Mouse (Mus musculus) cerebellum, postnatal 36 days (tissue): ENCODE results near the gene Pard3.
A peak's percentile ranks its signal among the peaks of the same experiment; 100 is the strongest.

ENCODE experiments used
- DNase-seq, 2 experiments: peaks; one replicate each; pipeline ENCODE4 v3.0.0; 2021 to 2022; ENCODE audit warnings: mixed read lengths in 2 of 2

Gene Pard3

DNA sequence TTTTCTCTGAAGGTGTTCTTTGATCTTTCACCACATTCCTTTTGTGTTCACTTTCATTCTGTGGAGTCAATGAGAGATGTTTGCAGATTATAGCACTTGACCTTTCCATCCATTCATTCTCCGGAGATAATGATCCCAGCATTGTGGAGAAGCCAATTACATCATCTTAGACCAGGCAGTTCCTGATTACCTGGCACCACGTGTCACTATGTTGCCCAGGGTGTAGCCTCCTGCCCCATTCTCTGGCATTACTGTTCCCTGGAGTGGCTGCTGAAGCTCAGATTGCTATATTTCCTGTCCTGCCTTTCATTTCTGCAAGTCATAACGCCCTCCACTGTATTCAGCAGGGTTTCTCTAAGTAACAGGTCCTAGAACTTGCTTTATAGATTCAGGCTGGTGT is 304.7 kb downstream of the Pard3 start:
- DNase-seq: no peak

DNA sequence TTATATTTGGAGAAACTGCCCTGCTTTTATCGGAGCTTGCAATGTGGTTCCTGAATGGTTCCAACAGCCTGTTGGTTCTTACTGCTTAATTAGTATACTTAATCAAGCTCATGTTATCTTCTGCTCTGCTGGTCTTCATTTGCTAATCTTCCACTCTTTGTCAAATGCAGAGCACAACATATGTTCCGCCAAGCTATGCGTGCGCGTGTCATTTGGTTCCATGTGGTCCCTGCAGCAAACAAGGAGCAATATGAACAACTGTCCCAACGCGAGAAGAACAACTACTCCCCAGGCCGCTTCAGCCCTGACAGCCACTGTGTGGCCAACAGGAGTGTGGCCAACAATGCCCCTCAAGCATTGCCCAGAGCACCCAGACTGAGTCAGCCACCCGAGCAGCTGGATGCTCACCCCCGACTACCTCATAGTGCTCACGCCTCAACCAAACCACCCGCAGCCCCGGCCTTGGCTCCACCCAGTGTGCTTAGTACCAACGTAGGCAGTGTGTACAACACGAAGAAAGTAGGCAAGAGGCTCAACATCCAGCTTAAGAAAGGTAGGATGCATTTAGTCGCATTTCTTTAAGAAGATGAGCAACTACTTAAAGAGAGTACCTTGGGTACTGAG is 307.7 kb downstream of the Pard3 start:
- no peak for DNase-seq

DNA sequence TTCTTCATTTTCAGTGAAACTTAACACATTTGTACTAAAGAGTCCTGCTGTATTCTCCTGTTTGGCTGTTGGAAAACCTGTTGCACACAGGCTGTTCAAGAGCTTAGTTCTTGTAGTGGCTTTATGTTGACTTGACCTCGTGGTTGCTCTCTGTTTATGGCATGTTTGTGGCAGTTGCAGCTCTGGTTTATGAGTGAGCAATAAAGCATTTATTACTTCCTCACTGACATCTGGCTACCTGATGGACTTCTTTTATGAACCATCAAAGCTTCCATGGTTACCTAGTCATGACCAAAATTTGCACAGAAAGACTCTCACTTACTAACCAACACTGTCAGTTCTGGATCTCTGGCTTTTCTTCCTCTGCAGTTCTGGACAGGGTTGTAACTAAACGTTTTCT is 314.1 kb downstream of the Pard3 start:
- no peak for DNase-seq

DNA sequence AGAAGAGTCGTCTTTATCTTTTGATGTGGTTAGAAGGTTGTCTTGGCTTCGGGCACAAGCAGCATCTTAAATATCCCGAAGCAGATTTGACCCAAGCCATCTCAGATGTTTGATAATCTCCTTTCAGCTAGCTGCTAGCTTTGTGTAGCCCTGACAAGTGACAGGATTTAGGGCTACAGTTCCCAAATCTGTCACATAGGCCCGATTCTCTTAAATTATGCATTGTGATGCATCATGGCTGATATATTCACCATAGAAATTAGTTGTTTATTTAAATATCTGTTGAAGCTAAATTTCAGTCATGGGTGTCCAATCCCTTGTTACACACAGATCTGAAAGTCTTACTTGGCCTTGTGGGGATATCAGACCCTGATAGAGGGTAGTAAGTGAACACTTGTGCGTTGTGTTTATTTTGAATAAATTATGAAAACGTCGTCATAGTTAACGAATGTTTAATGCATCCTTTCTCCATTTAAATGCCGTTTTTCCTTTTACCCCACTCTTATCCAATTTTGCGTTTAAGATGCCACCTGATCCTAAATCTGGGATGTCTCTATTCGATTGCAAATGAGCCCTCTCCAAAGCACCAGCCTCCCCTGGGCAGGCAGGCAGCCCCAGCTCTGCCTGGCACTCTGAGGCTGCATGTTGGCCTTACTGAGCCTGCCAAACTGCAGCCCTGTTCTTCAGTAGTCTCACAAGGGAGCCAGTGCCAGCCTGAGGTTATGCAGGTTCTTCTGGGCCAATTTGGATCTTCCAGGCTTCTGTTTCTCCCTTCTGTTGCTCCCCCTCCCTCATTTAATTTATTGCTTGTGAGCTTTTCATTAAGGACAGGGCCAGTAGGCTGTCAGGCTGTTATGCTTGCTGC is 315.5 kb downstream of the Pard3 start:
- DNase-seq: peak in 1 of 2 experiments; percentile 5

DNA sequence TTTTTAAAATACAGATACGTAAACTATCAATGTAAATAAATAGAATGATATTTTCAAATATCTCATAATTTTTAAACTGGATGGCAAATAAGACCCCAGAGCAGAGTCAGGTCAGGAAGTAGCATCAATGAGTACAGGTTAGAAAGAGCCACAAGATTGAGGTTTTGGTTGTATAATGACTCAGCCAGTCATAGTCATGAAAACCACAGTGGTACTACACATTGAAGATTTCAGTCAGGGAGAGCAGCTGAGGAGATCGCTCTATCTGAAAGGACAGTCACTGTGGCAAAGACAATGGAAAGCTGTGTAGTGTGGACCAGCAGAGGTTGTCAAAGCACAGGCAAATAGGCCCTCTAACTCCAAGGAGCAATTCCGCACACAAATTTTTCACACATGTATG is 317.6 kb downstream of the Pard3 start:
- DNase-seq: no peak

DNA sequence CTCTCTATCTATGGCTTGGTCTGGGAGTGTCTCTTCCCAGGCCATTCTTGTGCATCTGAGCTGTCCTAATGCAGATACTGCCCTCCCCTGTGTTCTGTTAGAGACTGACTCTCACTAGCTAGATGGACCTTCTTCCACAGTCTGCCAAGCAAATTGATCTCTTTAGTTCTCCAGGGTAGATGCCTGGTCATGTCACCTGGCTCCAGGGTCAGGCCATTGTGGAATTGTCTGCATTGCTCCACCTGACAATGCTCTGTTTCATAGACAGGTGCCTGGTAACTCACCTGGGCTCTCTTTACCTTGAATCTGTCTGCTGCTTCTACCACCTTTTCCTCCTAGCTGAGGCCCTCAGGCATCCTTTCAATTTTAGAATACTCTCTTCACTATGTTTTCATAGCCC is 329.0 kb downstream of the Pard3 start:
- no peak for DNase-seq

DNA sequence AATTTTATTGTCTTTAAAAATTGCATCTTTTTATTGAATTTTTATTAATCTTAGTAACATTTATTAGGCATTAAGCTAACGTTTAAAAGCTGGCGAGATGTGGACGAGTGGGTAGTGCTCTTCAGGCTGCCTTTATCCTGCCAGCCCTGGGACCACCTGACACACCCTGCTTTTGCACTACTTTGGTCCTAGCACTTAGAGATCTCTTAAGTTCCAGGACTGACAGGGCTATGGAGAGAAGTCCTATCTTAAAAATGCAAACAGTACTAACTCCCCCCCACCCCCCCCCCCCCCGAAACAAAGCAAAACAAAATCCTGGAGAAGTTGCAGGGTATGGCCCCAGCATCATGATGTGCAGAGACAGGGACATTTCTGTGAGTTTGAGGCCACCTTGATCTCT is 331.8 kb downstream of the Pard3 start:
- DNase-seq: no peak

DNA sequence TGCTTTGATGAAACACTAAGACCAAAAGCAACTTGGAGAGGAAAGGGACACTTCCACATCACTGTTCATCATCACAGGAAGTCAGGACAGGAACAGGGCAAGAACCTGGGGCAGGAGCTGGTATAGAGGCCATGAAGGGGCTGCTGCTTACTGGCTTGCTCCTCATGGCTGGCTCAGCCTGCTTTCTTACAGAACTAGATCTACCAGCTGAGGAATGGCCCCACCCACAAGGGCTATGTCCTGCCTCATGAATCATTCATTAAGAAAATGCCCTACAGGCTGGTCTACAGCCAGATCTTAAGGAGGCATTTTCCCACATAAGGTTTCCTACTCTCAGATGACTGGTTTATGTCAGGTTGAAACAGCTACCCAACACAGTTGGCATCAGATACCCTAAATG is 342.1 kb downstream of the Pard3 start:
- no peak for DNase-seq

DNA sequence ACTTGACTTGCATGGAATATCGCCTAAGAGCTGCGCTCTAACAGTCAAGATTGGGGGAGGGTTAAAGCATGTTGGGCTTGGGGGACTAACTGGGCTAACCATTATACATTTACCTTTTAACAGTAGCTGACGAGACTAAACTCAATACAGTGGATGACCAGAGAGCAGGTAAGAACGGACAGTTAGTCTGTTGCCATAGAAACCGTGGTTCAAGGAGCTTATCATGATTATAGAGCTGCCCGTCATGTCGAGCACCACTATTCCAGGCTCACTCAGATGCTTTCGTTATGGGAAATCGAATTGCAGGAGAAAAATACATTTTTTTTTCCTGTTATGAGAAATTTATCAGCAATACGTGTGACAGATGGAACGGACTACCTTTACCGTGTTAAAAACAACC is 346.9 kb downstream of the Pard3 start:
- no peak for DNase-seq

DNA sequence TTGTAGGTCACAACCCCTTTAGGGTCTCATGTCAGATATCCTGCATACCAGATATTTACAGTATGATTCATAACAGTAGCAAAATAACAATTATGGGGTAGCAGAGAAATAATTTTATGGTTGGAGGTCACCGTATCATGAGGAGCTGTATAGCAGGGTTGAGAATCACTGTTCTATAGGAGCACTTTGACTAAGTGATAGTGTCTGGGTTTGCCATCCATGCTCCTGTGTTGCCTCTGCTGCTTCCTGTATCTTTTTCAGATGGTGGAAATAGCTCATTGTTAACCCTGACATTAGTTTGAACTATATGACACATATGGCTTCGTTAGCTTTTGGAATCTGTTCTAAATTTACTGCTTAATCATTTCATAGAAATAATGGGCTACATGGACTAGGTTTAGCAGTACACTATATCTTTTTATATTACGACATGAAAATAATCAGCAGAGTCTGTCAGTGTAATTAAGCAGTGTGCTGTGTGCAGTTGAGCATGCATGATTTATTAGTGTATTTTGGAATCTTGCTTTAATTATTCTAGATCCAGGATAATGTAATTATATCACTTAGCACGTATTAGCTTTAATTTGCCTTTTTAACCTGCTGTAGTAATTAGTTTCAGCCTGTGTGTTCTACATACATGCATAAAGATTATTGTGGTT is 347.6 kb downstream of the Pard3 start:
- DNase-seq: no peak

DNA sequence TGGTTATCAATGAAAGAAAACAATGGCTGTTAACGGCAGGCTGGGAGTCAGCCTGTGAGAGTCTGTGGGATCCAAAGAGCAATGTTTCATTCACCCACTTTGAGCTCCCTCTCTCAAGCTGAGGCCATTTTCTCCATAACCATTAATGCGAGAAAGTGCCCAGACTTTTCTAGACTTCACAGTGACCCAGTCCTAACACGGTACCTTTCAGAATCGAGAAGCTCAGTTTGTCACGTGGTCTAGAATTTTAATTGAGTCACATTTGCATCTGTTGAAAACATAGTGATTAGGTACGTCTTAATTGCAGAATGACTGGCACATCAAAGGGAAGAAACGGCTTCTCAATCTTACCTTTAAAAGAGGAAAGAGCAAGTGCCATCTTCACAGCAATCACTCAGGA is 359.3 kb downstream of the Pard3 start:
- DNase-seq: no peak

DNA sequence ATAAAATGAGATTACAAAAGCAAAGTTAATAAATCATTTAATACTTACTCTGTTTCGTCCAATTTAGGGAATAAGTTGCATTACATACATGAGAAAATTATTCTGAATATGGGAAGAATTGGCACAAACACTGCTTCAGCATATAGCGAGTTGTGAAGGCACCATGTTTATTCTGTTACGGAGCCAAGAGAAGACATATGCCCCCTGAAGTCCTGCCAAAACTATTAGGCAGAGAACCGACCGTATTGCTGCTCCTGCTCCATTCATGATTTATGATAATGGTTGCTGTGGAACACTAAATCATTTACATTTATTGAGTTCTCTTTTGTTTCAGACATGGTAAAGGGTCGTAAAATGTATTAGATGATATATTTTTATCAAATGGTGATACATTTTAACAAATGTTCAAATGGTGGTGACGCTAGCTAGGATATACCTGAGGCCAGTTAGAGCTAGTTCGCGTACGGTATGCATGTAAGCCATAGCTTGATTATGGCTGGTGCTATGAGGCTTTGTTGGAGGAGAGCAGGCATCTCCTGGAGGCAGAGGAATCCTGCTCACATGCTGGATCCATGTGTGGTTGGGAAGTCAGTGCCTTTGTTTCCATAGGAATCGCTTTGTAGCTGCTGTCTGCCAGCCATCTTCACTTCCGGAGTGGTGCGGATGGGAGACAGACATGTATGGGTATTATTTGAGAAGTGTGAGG is 360.7 kb downstream of the Pard3 start:
- DNase-seq: peak in 1 of 2 experiments; percentile 12

DNA sequence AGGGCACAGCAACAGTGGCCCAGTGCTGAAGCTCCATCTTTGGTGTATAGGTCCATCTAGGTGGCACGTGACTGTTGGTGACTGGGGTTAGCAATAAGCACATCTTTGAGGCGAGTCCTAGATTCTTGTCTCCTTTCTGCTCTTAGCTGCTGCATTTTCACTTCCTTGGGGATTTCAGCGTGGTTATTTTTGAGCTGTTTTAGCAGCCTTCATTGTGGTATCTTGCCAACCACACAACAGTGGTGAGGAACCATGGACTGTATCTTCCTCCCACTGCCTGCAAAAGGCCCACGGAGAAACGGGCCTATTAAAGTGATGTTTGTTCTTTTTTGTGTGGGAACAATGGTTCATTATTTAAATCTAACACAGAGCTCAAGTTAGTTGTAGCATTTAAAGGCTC is 363.2 kb downstream of the Pard3 start:
- no peak for DNase-seq

DNA sequence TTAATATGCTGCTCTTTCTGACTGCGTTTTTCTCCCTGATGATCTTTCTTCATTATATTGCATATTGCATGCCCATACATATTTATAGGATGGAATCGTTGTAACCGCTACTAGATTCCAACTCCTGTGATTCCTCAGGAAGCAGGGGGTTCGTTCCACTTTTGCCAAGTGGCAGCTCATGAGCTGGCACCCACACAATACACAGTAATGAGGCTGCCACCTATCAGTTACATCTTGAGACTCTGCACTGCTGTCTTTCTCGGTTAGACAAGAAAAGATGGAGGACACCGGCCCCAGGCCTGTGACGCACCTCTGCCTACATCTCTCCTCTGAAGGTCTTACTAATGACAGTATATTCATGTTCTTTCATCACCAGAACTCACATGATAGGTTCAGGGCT is 364.3 kb downstream of the Pard3 start:
- no peak for DNase-seq

DNA sequence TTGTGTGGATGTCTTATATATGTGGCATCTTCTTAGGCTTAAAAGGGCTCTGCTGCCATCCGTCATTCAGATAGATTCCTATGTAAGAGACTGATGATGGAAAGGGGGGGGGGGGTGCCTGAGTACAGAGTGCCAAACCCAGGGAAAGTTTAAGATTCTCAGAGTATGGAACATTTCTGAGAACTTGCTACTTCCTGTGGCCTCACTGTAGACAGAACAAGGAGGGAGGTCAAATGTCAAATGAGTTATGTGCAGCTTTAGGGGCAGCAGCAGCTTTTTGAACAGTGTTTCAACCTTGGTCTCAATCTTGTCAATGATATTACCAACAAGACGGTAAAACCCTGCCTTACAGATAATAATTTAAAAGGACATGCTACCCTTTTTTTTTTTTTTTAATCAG is 367.5 kb downstream of the Pard3 start:
- DNase-seq: no peak

DNA sequence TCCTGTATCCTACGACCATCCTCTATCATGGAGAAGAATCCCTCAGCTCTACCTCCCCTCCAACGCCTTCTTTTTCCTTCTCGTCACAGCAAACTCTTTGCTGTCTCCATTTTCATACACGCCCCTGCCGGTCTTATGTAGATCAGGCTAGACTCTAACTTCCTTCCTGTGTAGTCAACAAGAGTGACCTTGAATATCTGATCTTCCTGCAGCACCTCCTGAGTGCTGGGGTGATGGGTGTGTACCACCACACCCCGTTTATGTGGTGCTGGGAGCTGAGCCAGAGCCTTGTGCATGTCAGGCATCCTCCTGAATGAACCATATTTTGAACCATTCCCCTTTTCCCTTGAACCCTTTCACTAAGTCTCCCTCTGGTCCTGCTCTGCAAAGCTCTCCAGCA is 372.3 kb downstream of the Pard3 start:
- DNase-seq: no peak

DNA sequence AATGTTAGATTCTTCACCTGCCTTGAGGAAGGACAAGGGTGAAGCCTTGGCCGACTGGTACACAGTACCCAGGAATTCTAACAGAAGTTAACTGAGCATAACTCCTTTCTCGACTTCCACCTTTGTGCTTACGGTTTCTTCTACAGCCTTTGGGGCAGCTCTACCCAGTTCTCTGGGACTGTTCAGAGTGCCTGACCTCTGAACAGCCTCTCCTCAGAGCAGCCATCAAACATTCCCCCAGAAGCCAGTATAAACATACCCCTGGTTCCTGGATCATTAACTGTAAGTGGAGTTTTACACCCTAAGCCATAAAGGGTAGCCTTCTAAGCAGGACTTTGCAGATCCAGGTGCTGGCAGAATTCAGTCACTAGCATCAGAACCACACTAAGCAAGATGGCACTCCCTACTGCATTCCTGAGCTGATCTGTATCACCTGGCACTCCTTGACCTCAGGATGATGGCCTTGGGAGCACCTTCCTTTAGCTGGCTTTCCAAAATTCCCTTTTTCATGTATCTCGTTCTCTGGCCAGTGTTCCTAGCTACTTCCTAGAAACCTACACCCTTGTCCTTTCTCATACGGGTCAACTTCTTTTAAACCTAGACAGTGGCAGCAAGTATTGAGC is 374.0 kb downstream of the Pard3 start:
- no peak for DNase-seq

DNA sequence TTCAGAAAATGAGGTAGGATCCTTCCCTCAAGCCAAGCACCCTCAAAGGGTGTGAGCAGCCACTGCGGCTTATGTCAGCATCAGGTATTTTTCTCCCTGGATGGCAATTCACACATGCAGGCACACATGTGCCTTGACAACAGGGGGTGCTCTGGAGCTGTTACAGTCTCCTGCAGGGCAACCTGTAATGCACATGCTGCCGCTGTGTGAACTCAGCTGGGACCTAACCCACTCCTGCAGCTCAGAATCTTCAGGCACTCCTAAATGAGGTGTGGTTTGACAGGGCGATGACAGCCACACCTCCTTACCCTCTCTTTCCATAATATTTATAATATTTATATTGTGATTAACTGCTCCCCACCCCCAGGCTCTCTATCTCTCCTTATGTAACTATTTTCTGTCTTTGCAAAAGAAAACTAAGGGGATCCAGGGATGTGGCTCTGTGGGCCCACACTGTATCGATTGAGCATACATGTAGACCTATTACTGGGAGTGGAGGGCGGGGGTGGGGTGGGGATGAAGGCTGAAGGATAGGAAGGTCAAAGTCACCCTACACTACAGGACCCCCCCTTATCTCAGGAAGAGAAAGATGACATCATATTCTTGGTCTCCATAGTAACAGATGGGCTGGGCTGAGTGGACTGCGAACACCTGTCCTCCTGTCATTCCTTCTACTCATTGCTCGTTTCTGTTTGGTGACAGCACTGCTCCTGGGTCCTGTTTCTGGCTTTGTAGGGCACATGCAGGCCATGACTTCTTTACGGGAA is 375.1 kb downstream of the Pard3 start:
- peak in 1 of 2 experiments; percentile 9 for DNase-seq

DNA sequence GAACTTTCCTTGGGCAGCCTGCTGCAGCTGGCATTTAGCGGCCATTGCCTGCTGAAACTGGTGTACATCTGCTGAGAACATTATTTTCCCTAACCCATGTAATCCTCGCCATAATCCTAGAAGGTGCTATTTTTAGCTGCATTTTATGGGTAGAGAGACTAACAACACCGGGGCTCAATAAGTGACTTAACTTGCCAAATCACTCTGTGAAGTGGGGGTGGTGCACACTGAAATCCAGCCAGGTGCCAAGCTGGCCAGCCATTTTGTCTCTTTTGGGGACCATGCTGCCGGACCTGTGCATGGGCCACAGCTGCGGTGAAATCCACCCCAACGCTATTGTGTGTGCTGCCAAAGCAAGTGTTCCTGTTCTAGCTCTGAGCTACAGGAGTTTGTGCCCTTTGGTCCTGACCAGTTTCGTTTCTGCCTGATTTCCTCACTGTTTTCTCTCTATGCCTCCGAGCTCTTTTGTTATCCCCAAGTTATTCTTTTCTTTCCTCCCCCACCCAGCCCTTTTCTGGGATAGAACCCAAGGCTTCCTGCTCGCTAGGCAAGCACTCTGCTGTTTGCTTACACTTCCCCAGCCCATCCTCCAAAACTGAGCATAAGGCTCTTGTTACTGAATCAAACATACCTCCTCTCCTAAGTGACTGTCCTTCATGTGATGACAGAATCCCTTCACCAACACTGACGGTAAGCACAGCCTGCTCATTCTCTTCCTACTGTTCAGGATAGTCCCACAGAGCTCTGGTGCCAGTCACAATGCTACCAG is 375.9 kb downstream of the Pard3 start:
- no peak for DNase-seq

DNA sequence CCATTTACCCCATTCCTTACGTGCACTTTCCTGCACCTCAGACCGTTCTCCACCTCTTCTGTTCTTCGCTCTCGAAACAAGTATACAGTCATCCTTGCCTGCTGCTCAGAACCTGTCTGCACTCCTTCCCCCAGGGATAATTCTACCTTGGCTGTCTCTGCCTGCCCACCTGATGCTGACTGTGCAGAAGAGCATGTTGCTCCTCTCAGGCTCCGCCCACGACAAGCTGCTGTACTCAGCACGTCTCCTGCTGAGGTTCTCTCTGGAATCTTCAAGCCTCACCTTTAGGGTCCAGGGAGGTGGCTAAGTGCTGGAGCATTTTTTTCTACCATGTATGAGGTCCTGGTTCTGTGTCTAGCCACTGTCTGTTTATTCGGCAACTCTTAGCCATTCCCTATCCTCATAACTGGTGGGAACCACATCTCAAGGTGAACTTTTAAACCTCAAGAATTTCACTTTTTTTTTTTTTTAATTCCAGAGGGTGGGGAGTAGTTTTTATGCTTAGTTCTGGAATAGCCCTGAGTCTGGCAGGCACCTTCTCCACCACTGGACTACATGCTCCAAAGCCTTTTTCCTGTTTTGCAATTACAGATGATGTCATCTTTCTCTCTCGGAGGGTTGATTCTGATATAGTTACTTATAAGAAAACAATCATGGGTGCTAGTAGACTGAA is 376.6 kb downstream of the Pard3 start:
- DNase-seq: no peak
